Mouse (Mus musculus): ENCODE measurements at regions not wholly inside any gene's neighbourhood (a gene's known extent, or its start where the extent isn't known, plus 50 kb on each side); places are given as distances from the start of the nearest gene placed in this dataset.
"Not testable (repeated sequence)": the region's sequence is repeated elsewhere in the genome, so short reads cannot be mapped to it uniquely, and the experiment has no call there.

DNA sequence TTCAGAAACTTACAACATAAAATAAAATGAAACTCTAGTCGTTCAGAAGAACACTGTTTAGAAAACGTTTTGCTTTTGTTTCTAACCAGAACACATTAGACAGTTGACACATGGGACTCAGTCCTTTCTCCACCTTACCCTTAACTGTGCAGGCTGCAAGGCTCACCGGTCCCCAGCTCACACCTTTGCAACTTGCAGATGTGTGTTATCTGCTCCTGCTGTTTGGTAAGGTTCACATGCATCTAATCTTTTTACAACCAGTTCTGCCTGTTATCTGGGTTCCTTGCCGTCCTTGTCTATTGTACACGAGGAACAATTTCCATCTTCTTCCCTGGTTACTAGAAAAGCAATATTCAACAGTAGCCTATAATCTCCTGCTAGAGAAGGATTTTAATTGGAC lies 2598.0 kb downstream of the Gm37988 start:
- TF ChIP-seq POLR2A (IDR thresholded peaks at IDR 0.05; ENCODE audit: insufficient read depth, low read length); EP300 (IDR thresholded peaks at IDR 0.05; ENCODE audit: insufficient read depth, low read depth, low read length): not testable (repeated sequence)
